Mouse (Mus musculus): ENCODE data around the gene Tmbim6. TPM values are rescaled to one million over a fixed set of nuclear protein-coding genes. Genes with fewer than 3 reads are reported as not detected.

The Tmbim6 gene
- polyA plus RNA-seq, 1 experiment from 2014 or later = 246 TPM

DNA sequence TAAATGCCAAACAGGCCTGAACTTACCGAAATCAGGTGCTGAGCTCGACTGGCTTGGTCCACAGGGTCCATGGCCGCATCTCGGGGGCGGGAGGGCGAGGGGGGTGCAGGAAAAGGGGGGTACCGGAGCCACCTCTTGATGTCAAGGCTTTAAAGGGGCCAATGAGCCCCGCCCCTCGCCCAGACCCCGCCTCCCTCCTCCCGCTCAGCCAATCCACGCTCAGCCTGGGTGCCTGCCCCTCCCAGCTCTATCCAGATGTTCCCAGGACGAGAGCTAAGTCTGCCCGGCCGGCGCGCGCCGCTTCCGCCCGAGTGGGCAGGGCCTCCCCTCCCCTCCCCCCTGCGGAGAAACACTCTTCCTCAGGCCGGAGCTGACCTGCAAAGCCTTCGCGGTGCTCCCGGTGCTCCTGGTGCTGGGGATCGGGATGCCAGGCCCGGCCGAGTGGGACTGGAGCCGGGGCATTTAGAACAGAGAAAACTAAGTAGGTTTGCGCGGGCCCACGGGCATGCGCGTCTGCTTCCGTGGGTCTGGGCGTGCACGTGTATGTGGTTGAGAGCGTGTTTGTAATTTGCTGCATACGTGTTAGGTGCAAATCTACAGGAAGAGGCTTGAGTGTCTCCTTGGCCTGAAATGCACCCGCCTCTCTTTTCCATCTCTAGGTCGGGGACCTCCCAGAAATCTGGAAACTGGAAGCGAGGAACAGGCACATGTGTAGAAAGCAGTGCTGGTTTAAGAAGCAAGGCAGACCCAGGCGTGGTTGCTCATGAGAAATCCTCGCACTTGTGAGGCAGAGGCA, 65.1 kb downstream of the Tmbim6 start, which contains the start of gene Nckap5l:
Gene Nckap5l (minus strand): TSS at position 143 of the 796 bp plus-strand sequence.
- peak within 1 kb of the TSS; percentile 78 for H3K4me2 ChIP-seq (ENCODE audit: low read depth)
- H3K4me3 ChIP-seq (ENCODE audit: low read depth, low read length) = peak within 1 kb of the TSS; percentile 88
- ATAC-seq (ENCODE audit: insufficient read depth, low FRiP score, low TSS enrichment) (peak; percentile 94), DNase-seq (ENCODE audit: low spot score) (peak; percentile 94)
- H3K4me1 ChIP-seq (ENCODE audit: control insufficient read depth, insufficient read depth, low read length) = peaks cover 17% of the 10 kb centered on the region
- peak within 1 kb of the TSS; percentile 76 for H3K27ac ChIP-seq (ENCODE audit: low read depth, low read length)
- 1% methylated on average over 38 of the region's 45 CpGs for WGBS
- no peaks in the 10 kb centered on the region for H3K36me3 ChIP-seq (ENCODE audit: control insufficient read depth, insufficient read depth, low read length)
- no peaks in the 10 kb centered on the region for H3K27me3 ChIP-seq (ENCODE audit: control insufficient read depth, insufficient read depth, low read length)
- no peaks in the 10 kb centered on the region for H3K9me3 ChIP-seq (ENCODE audit: control insufficient read depth, low read length)
- peak within 1 kb of the TSS; percentile 72 for H3K9ac ChIP-seq (ENCODE audit: low read length)

Other genes with a start within 250 kb of the Tmbim6 start
- 0.44 and 0.70 TPM in 2 replicates for gene Kcnh3, start 168.0 kb upstream of the Tmbim6 start, polyA plus RNA-seq (2014; fragmentation: Nextera tagmentation; extraction: Ambion mirVana)
- gene Mcrs1, start 140.9 kb upstream of the Tmbim6 start, polyA plus RNA-seq (2014; fragmentation: Nextera tagmentation; extraction: Ambion mirVana) = 188 and 193 TPM in 2 replicates
- gene Prpf40b, start 97.8 kb upstream of the Tmbim6 start, polyA plus RNA-seq (2014; fragmentation: Nextera tagmentation; extraction: Ambion mirVana) = 50.4 and 55.8 TPM in 2 replicates
- gene Fam186b, start 97.0 kb upstream of the Tmbim6 start, polyA plus RNA-seq (2014; fragmentation: Nextera tagmentation; extraction: Ambion mirVana) = 0.07 TPM in 1 of 2 replicates, not detected in the other
- gene Fmnl3, start 22.4 kb upstream of the Tmbim6 start, polyA plus RNA-seq (2014; fragmentation: Nextera tagmentation; extraction: Ambion mirVana) = 13.7 and 14.5 TPM in 2 replicates
- gene Nckap5l, start 64.9 kb downstream of the Tmbim6 start, polyA plus RNA-seq (2014; fragmentation: Nextera tagmentation; extraction: Ambion mirVana) = 14.9 TPM in 2 replicates
- gene Bcdin3d, start 81.8 kb downstream of the Tmbim6 start, polyA plus RNA-seq (2014; fragmentation: Nextera tagmentation; extraction: Ambion mirVana) = 17.6 and 18.1 TPM in 2 replicates
- 1.5 and 2.3 TPM in 2 replicates for gene Faim2, start 135.3 kb downstream of the Tmbim6 start, polyA plus RNA-seq (2014; fragmentation: Nextera tagmentation; extraction: Ambion mirVana)
- not detected in 2 replicates for gene Aqp2, start 186.2 kb downstream of the Tmbim6 start, polyA plus RNA-seq (2014; fragmentation: Nextera tagmentation; extraction: Ambion mirVana)
- gene Aqp5, start 197.9 kb downstream of the Tmbim6 start, polyA plus RNA-seq (2014; fragmentation: Nextera tagmentation; extraction: Ambion mirVana) = 0.27 and 0.59 TPM in 2 replicates
- gene Aqp6, start 208.5 kb downstream of the Tmbim6 start, polyA plus RNA-seq (2014; fragmentation: Nextera tagmentation; extraction: Ambion mirVana) = 0.64 and 0.66 TPM in 2 replicates

Data from neural tube, embryonic 11.5 days (tissue).